Mouse (Mus musculus) layer of hippocampus, adult 11-12 months (tissue): ENCODE data around the gene Mrps23.
A peak's percentile ranks its signal among the peaks of the same experiment; 100 is the strongest.
"Not testable (repeated sequence)": the region's sequence is repeated elsewhere in the genome, so short reads cannot be mapped to it uniquely, and the experiment has no call there.

Source experiments
- DNase-seq: peaks from one replicate; pipeline ENCODE4 v3.0.0; 2022; ENCODE audit warnings: low spot score

Gene Mrps23

GRCm38 (mm10) chr11:88173386-88174025, 30.7 kb upstream of the Mrps23 start:
- DNase-seq = no peak

GRCm38 (mm10) chr11:88180467-88180958, 23.7 kb upstream of the Mrps23 start:
- DNase-seq = no peak

DNA sequence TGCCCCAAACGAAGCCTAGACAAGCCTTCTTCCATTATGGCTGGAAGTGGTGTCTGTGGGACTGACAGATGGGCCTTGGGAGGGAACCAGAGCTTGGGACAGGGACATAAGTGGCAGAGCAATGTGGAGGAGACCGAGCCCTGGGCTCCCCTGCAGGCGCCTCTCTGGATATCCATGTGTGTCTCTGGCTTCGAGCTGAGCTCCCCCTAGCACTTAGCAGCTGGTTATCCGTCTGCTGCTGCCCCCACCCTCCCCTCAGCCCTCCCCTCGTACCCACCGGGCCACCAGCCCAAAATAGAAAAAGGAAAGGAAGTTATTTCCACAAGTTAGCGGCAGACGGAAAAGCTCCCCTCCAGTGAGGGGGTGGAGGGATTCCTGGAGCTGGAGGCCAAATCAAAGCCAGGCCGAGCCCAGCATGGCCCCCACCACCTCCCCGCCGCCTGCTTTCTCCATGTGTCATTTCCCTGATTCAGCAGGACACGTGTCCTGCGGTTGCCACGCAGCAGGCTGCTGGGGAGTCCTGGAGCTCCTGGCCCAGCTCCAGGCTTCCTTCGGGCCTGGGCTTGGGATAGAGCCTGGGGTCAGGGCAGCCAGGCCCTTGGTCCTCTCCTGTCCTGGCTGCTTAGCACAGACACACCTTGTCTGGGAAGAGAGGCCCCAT, 23.1 kb upstream of the Mrps23 start:
- DNase-seq = peak; percentile 56

DNA sequence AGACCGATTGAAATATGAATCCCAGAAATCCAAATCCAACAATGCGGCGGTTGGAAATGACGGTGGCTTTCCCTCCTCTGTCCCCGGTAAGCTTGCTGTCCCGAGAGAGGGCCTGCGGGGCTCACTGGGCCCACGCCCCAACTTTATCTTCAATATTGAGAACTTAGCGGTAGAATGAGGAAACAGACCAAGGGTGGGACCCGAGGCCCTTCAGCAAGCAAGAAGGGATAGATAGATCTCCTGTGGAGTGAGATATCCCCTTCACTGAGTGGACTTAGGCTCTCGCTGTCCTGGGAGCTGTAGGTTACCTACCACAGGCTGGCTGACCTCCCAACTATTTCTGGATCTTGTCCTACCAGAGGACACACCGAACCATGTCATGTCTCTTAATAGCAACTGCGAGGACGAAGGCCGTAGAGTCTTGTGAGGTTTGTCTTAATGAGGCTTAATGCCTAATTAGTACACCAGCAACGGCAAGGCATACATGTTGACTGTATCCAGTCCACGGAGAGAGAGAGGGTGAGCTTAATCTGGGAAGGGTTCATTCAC, 19.5 kb upstream of the Mrps23 start:
- DNase-seq = no peak

GRCm38 (mm10) chr11:88186078-88186946, 17.9 kb upstream of the Mrps23 start:
- no peak for DNase-seq

- no peak for DNase-seq
Measured at GRCm38 (mm10) chr11:88186947-88187243, 17.3 kb upstream of the Mrps23 start.

DNA sequence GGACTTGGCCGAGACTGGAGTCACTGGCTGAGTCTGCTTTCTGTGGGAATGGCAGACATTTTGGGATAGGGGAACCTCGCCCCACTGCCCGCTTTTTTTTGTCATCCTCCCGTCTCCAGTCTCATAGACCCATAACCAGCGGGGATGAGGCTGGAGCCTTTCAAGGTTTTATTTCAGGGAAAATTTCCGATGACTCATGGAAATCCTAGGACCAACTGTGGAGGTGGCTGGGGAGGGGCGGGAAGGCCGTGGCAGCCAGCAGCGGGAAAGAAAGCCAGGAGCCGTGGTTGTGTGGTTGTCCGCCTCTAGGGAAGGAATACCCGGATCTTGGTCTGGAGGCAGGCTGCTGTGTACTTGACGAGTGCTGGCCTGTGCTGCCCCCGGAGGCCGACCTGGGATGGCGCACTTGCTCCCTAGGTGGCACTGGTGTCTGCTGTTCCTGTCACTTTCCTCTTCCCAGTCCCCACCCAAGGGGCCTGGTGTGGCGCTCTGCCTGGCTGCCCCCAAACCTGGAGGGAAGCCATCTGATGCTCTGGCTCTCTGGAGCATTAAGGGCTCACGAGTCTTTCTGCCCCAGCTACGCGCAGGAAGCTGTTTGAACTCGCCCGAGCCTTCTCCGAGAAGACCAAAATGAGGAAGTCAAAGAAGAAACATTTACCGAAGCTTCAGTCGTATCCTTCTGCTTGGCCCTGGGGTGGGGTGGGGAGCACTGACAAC, 16.6 kb upstream of the Mrps23 start:
- peak; percentile 89 for DNase-seq

GRCm38 (mm10) chr11:88188216-88188615, 16.0 kb upstream of the Mrps23 start:
- DNase-seq = no peak

- no peak for DNase-seq
Measured at GRCm38 (mm10) chr11:88188635-88189034, 15.6 kb upstream of the Mrps23 start.

DNA sequence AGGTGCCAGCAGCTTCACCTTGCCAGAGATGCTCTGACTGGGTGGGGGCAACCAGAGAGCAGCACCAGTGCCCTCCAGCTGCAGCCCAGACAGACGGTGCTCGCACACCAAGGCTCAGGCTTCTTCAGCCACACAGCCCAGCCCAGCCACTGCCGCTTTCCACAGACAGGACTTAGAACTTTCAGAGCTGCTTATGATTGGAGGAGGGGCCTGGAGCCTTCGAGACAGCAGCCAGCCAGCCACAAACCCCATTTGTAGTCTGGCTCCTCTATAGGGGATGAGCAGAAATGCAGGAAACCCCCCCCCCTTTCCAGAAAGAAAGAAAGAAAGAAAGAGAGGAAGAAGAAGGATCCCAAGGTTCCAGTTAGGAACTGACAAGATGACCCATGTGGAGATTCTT, 11.6 kb upstream of the Mrps23 start:
- no peak for DNase-seq

DNA sequence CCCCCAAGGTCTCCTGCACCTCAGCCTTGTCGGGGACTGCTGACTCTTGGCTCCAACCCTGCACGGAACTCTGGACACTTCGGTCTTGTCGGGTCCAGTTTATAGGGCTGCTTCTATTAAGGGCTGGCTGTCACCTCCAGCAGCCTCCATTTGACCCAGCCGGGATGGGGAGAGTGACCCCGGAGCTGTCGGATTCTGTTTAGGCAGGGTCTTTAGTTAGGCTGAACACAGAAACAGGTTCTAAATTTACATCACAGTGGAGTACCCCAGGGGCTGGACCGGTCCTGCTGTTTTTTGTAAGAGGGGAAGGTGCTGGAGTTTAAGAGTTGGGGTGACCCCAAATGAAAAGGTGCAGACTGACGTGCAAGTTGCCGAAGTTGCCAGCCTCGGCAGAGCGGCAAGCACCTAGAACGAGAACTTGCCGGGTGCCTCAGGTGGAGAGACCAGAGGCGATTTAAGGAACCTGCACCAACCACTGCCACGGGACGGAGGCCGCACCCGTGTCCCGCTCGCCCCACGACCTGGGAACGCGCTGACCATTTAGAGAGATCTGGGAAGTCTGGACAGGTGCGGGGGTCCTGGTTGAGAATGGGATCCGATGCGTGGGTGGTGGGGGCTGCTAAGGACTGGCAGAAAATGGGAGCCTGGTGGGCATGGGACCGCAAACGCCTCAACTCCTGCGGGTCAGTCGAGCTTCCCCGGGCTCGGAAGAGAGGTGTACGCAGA, 10.9 kb upstream of the Mrps23 start:
- no peak for DNase-seq

DNA sequence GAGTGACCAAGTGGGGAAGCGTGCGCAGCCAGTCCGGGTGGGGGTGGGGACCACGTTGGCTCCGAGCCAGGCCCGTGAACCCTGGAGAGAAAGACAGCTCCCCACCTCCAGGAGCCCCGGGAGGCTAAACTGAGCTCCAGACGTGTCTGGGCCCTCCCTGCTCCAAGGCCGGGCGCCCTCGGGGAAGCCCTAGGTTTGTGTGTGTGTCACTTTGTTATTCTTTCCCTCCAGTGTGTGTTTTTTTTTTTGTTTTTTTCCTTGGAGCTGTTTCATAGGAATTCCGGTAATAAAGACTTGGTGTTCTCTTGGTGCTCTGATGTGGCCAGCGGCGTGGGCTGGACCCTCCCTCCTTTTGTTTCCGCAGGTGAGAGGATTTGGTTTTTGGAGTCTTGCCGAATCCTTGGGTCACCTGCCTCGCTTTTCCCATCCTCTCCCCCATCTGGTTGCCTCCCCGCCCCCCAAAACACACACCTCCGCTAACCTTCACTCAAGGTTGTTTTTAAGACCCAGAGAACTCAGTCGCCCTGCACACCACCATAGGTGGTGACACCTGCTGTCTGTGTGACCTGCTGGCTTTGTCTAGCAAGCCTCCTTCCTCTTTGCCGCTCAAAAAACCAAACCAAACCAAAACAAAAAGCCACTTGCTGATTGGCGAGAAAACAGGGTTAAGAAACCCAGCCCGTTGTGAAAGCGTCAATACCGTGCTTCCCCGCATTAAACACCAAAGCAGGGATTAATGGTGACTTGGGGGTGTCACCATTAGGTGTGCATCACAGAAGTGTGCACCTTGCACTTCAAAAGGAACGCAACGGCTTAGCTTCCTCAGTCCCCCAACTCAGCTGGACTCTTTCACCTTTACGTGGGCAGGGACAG, 10.1 kb upstream of the Mrps23 start:
- no peak for DNase-seq

DNA sequence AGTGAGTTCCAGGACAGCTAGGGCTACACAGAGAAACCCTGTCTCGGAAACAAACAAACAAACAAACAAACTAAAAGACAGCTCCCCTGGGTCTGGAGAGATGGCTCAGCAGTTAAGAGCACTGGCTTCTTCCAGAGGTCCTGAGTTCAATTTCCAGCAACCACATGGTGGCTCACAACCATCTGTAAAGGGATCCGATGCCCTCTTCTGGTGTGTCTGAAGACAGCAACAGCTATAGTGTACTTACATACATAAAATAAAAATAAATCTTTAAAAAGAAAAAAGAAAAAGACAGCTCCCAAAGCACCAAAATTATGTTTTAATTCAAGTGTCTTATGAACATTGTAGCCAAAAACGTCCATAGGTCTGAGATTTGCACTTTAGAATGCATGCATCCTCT, 8.5 kb upstream of the Mrps23 start:
- DNase-seq = not testable (repeated sequence)

DNA sequence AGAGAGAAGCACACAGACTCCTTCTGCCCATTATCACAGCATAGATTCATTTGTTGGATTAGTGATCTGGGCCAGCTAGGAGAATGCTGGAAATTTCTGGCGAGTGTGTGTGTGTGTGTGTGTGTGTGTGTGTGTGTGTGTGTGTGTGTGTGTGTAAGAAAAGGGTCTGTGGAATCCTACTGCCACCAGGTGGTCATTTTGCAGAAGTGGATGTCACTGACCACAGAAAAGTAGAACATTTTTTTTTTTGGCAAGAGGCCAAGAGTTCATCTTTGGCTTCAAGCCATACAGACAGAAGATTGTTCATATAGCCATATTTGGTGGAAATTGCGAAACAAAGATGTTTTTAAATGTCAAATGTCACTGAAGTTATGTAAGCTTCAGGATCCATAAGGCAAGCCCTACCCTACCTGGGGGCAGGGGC, 7.0 kb upstream of the Mrps23 start:
- DNase-seq = peak; percentile 60

DNA sequence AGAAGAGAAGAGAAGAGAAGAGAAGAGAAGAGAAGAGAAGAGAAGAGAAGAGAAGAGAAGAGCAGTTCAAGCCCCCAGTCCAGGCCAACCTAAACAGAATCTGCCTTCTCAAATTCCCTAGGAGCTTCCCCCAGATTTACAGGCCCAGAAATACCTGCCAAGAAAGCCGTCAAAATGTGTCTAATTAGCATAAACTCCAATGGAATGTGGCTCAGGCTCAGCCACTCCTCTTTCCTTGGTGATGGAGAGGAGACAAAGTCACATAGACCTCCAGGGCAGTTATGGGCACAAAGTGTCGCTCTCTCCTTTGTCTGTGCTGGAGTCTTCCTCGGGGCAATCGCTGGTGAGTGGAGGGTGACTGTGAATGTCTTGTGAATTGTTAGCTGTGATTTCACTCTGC, 6.0 kb upstream of the Mrps23 start:
- no peak for DNase-seq

- no peak for DNase-seq
Measured at GRCm38 (mm10) chr11:88201172-88201571, 3.0 kb upstream of the Mrps23 start.

GRCm38 (mm10) chr11:88202077-88202476, 2.1 kb upstream of the Mrps23 start:
- DNase-seq = no peak

DNA sequence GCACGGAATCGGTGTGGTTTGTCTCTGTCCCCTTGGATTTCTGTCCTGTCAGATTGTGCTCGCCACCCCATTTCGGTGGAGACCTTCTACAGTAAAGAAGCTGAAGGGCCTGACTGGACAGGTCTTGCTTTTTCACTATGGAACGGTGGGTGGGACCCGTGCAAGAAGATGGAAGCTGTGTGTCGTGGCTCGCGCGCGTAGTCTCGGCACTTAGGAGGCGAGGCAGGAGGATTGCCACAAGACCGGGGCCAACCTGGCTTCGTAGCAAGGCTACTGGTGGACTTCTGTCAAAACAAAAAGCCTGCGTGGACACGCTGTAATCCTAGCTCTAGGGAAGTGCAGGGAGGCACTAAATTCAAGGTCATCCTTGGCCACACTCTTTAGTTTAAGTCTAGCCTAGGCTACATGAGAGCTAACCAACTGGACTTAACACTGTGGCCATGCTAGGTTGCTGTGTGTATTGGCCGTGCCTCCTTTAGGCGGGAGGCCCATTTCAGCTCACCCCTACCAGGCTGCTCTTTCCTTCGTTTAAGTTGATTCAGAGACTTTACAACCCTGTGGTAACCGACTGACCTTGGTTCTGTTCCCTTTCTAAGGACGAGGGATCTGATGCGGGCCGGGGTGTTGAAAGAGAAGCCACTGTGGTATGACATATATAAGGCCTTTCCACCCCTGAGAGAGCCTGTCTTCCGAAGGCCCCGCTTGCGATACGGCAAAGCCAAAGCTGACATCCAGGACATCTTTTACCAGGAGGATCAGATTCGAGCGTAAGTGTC, 593 bp downstream of the Mrps23 start:
- DNase-seq = no peak

DNA sequence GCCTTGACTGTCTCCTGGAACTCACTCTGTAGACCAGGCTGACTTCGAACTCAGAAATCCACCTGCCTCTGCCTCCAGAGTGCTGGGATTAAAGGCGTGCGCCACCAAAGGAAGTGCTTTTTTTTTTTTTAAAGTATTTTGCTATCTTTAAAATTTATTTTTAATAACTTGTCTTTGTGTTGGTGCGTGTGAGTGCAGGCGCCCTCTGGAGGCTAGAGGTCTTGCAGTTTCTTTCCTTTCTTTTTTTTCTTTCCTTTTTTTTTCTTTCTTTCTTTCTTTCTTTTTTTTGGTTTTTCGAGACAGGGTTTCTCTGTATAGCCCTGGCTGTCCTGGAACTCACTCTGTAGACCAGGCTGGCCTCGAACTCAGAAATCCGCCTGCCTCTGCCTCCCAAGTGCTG, 2.4 kb downstream of the Mrps23 start:
- DNase-seq = not testable (repeated sequence)

- DNase-seq = no peak
Measured at GRCm38 (mm10) chr11:88207697-88208096, 3.5 kb downstream of the Mrps23 start.
